In genomic region chr5:107880710-107881109, GRCm38 (mm10) we compare ENCODE assay signal across 23 mouse cellular contexts. TPM values are rescaled to one million over a fixed set of nuclear protein-coding genes. Genes with fewer than 3 reads are reported as not detected.
A peak's percentile ranks its signal among the peaks of the same experiment; 100 is the strongest.
DNase-seq lines count a peak whose midpoint lies in the region; ATAC-seq and TF ChIP-seq lines count a peak whose summit lies in the region.
"Had no signal": no experiment of that assay in that cellular context is flagged by ENCODE, and none has a peak within 500 bp of the region (broad histone marks: within the 10 kb centered on the region; RNA-seq: fewer than 3 reads in every experiment).

No protein-coding gene starts in this region.

- no peak overlapping the region for H3K4me3 ChIP-seq in kidney, embryonic 15.5 days (replicated peaks)
- H3K4me3 ChIP-seq in liver, embryonic 12.5 days, result no peak overlapping the region
- H3K4me3 ChIP-seq in stomach, postnatal 0 days (ENCODE audit: low read depth, low read length), result no peak overlapping the region
- H3K4me3 ChIP-seq: embryonic facial prominence, embryonic 15.5 days; heart, embryonic 10.5 days; hindbrain, embryonic 12.5 days; limb, embryonic 12.5 days; neural tube, embryonic 12.5 days had no signal

- no peak for TF ChIP-seq CTCF in stomach, postnatal 0 days (IDR thresholded peaks at IDR 0.05; ENCODE audit: low read depth)

- no peak overlapping the region for H3K9ac ChIP-seq in kidney, embryonic 15.5 days
- H3K9ac ChIP-seq in liver, embryonic 12.5 days, result no peak overlapping the region
- H3K9ac ChIP-seq in stomach, postnatal 0 days (ENCODE audit: low read length), result no peak overlapping the region
- H3K9ac ChIP-seq: embryonic facial prominence, embryonic 15.5 days; hindbrain, embryonic 12.5 days; limb, embryonic 12.5 days; neural tube, embryonic 12.5 days had no signal

- peak; percentile 62 for DNase-seq in kidney, adult 18-20 months
- DNase-seq in stomach, postnatal 0 days (ENCODE audit: low spot score), result no peak
- no peak for DNase-seq in layer of hippocampus, postnatal 25 days (ENCODE audit: extremely low spot score in 1 of 2, low spot score in 1 of 2)
- no peak for DNase-seq in cerebellum, postnatal 25 days
- DNase-seq: adrenal gland, postnatal 25 days; cerebellum, adult 8-10 months; heart, postnatal 10 days; lung, postnatal 10 days; right cerebral cortex, postnatal 14 days had no signal

- no peak for TF ChIP-seq EP300 in stomach, postnatal 0 days (optimal IDR thresholded peaks at IDR 0.05)

- no peaks in the 10 kb centered on the region for H3K9me3 ChIP-seq in kidney, embryonic 15.5 days (replicated peaks)
- H3K9me3 ChIP-seq in liver, embryonic 12.5 days (replicated peaks), result no peaks in the 10 kb centered on the region
- no peaks in the 10 kb centered on the region for H3K9me3 ChIP-seq in stomach, postnatal 0 days (ENCODE audit: control insufficient read depth, low read length)
- H3K9me3 ChIP-seq: embryonic facial prominence, embryonic 15.5 days; heart, embryonic 10.5 days; hindbrain, embryonic 12.5 days; limb, embryonic 12.5 days; neural tube, embryonic 12.5 days had no signal

- H3K27me3 ChIP-seq in kidney, embryonic 15.5 days, result no peaks in the 10 kb centered on the region
- H3K27me3 ChIP-seq in liver, embryonic 12.5 days (replicated peaks), result no peaks in the 10 kb centered on the region
- no peaks in the 10 kb centered on the region for H3K27me3 ChIP-seq in stomach, postnatal 0 days (ENCODE audit: control insufficient read depth, insufficient read depth, low read length)
- H3K27me3 ChIP-seq: embryonic facial prominence, embryonic 15.5 days; hindbrain, embryonic 12.5 days; limb, embryonic 12.5 days; neural tube, embryonic 12.5 days had no signal

- H3K27ac ChIP-seq in kidney, embryonic 15.5 days, result no peak overlapping the region
- H3K27ac ChIP-seq in liver, embryonic 12.5 days, result no peak overlapping the region
- H3K27ac ChIP-seq in stomach, postnatal 0 days (replicated peaks), result no peak overlapping the region
- H3K27ac ChIP-seq: embryonic facial prominence, embryonic 15.5 days; heart, embryonic 10.5 days; hindbrain, embryonic 12.5 days; limb, embryonic 12.5 days; neural tube, embryonic 12.5 days had no signal

- no peaks in the 10 kb centered on the region for H3K4me1 ChIP-seq in kidney, embryonic 15.5 days
- peaks cover 16% of the 10 kb centered on the region for H3K4me1 ChIP-seq in liver, embryonic 12.5 days
- H3K4me1 ChIP-seq in stomach, postnatal 0 days (replicated peaks; ENCODE audit: control insufficient read depth, insufficient read depth), result no peaks in the 10 kb centered on the region
- H3K4me1 ChIP-seq: embryonic facial prominence, embryonic 15.5 days; heart, embryonic 10.5 days; hindbrain, embryonic 12.5 days; limb, embryonic 12.5 days; neural tube, embryonic 12.5 days had no signal

- 78% methylated on average over 5 of the region's 5 CpGs for WGBS in kidney, embryonic 15.5 days
- 69% methylated on average over 5 of the region's 5 CpGs for WGBS in liver, embryonic 12.5 days (ENCODE audit: insufficient replicate concordance)
- 51% methylated on average over 5 of the region's 5 CpGs for WGBS in stomach, postnatal 0 days

- 0 out of 2 replicates have a peak, but pooled peaks have one; percentile 56 for ATAC-seq in kidney, embryonic 15.5 days (replicated peaks; ENCODE audit: low FRiP score)
- ATAC-seq in liver, embryonic 12.5 days, result peak; percentile 63
- peak; percentile 21; the same call in 1 of the 2 replicates for ATAC-seq in stomach, postnatal 0 days (ENCODE audit: low FRiP score, low TSS enrichment)
- no peak for ATAC-seq in erythroblast, adult 5-6 weeks (replicated peaks; ENCODE audit: low FRiP score, poor library complexity, severe bottlenecking)
- ATAC-seq: forebrain, embryonic 14.5 days; inflammation-experienced regulatory T-cells, adult 6 months had no signal

- H3K36me3 ChIP-seq in kidney, embryonic 15.5 days, result no peaks in the 10 kb centered on the region
- H3K36me3 ChIP-seq in liver, embryonic 12.5 days, result no peaks in the 10 kb centered on the region
- no peaks in the 10 kb centered on the region for H3K36me3 ChIP-seq in stomach, postnatal 0 days (ENCODE audit: control insufficient read depth, insufficient read depth, low read length)
- H3K36me3 ChIP-seq: embryonic facial prominence, embryonic 15.5 days; heart, embryonic 10.5 days; hindbrain, embryonic 12.5 days; limb, embryonic 12.5 days; neural tube, embryonic 12.5 days had no signal

- H3K4me2 ChIP-seq in kidney, embryonic 15.5 days, result no peak overlapping the region
- no peak overlapping the region for H3K4me2 ChIP-seq in liver, embryonic 12.5 days
- H3K4me2 ChIP-seq in stomach, postnatal 0 days (replicated peaks; ENCODE audit: low read depth), result no peak overlapping the region
- H3K4me2 ChIP-seq: embryonic facial prominence, embryonic 15.5 days; hindbrain, embryonic 12.5 days; limb, embryonic 12.5 days; neural tube, embryonic 12.5 days had no signal

RNA-seq across cellular contexts. Expression of gene Evi5, which starts 5.8 kb away (rescaled TPM):
- 76.3 and 78.1 TPM in 2 replicates for polyA plus RNA-seq in kidney, embryonic 15.5 days (2015; fragmentation: Nextera tagmentation; extraction: Ambion mirVana)
- 56.5 and 58.5 TPM in 2 replicates for polyA plus RNA-seq in liver, embryonic 12.5 days (2016; fragmentation: Nextera tagmentation; extraction: Ambion mirVana)
- 39.5 and 39.7 TPM in 2 replicates for polyA plus RNA-seq in stomach, postnatal 0 days (2015; fragmentation: Nextera tagmentation; extraction: Ambion mirVana)
- total RNA-seq in layer of hippocampus, postnatal 25 days (2021), result 10 to 100 TPM; 58.8 to 65.1 TPM
- total RNA-seq in erythroblast, adult 5-6 weeks (2015; ENCODE audit: low replicate concordance), result 520 and 561 TPM in 2 replicates
- 882 and 1,043 TPM in 2 replicates for total RNA-seq in erythroblast, adult 5-6 weeks (2017; ENCODE audit: low replicate concordance)

RNA-seq across cellular contexts. Expression of gene Rpl5, which starts 19.6 kb away (rescaled TPM):
- polyA plus RNA-seq in kidney, embryonic 15.5 days (2015; fragmentation: Nextera tagmentation; extraction: Ambion mirVana), result 84.9 and 85.4 TPM in 2 replicates
- 58.8 and 59.6 TPM in 2 replicates for polyA plus RNA-seq in liver, embryonic 12.5 days (2016; fragmentation: Nextera tagmentation; extraction: Ambion mirVana)
- polyA plus RNA-seq in stomach, postnatal 0 days (2015; fragmentation: Nextera tagmentation; extraction: Ambion mirVana), result 35.7 and 36.1 TPM in 2 replicates
- 10 to 100 TPM; 70.5 to 74.2 TPM for total RNA-seq in layer of hippocampus, postnatal 25 days (2021)
- total RNA-seq in erythroblast, adult 5-6 weeks (2015; ENCODE audit: low replicate concordance), result 89.2 and 183 TPM in 2 replicates
- 48.5 and 162 TPM in 2 replicates for total RNA-seq in erythroblast, adult 5-6 weeks (2017; ENCODE audit: low replicate concordance)

RNA-seq across cellular contexts. Expression of gene Ube2d2b, which starts 50.8 kb away (rescaled TPM):
- polyA plus RNA-seq in kidney, embryonic 15.5 days (2015; fragmentation: Nextera tagmentation; extraction: Ambion mirVana), result 0.30 and 0.35 TPM in 2 replicates
- 0.39 and 0.45 TPM in 2 replicates for polyA plus RNA-seq in liver, embryonic 12.5 days (2016; fragmentation: Nextera tagmentation; extraction: Ambion mirVana)
- not detected in 2 replicates for polyA plus RNA-seq in stomach, postnatal 0 days (2015; fragmentation: Nextera tagmentation; extraction: Ambion mirVana)
- not detected for total RNA-seq in layer of hippocampus, postnatal 25 days (2021)
- not detected in 2 replicates for total RNA-seq in erythroblast, adult 5-6 weeks (2015; ENCODE audit: low replicate concordance)
- 0.09 and 2.2 TPM in 2 replicates for total RNA-seq in erythroblast, adult 5-6 weeks (2017; ENCODE audit: low replicate concordance)
- total RNA-seq: adrenal gland, postnatal 25 days; gastrocnemius, postnatal 4 days; heart, postnatal 10 days; left cerebral cortex, adult 8-10 months; megakaryocyte-erythroid progenitor cell, adult 5-6 weeks had no signal
- polyA plus RNA-seq: inflammation-experienced regulatory T-cells, adult 6 months; urinary bladder, adult 2 months had no signal
